24 mouse cellular contexts compared by ENCODE assay signal in the genomic region with DNA sequence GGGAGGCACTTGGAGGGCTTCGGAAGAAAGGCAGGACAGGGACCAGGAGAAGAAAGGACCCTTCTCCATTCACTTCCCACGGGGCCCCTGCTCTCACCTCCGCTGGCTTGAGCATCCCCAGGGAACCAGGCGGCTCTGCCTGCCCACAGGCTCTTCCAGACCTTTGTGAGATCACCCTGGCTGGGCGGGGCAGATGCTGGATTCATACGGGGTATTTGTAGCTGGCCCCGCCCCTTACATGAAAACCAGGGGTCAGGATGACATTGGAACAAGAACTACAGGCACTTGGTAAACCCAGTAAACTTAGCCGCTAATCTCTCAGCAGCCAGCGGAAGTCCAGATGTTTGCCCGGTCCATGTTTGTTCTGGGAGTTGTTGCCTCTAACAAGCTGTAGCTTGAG. TPM values are rescaled to one million over a fixed set of nuclear protein-coding genes. Genes with fewer than 3 reads are reported as not detected.
DNase-seq lines count a peak whose midpoint lies in the region; ATAC-seq lines count a peak whose summit lies in the region.
"Had no signal": no experiment of that assay in that cellular context is flagged by ENCODE, and none has a peak within 500 bp of the region (broad histone marks: within the 10 kb centered on the region; RNA-seq: fewer than 3 reads in every experiment).

A gene (minus strand): TSS at position 178 of the 400 bp plus-strand sequence.

- no peaks in the 10 kb centered on the region for H3K9me3 ChIP-seq in heart, embryonic 10.5 days
- H3K9me3 ChIP-seq in midbrain, embryonic 15.5 days, result no peaks in the 10 kb centered on the region
- H3K9me3 ChIP-seq: heart, embryonic 15.5 days; liver, embryonic 15.5 days had no signal

- no peak within 1 kb of the TSS for H3K4me3 ChIP-seq in heart, embryonic 10.5 days
- H3K4me3 ChIP-seq in midbrain, embryonic 15.5 days, result no peak within 1 kb of the TSS
- H3K4me3 ChIP-seq: heart, embryonic 15.5 days; liver, embryonic 15.5 days had no signal

- H3K27ac ChIP-seq in heart, embryonic 10.5 days, result peak within 1 kb of the TSS; percentile 56; the same call in 1 of the 2 replicates
- H3K27ac ChIP-seq in midbrain, embryonic 15.5 days, result peak within 1 kb of the TSS; percentile 32; the same call in 1 of the 2 replicates
- H3K27ac ChIP-seq: heart, embryonic 15.5 days; hindbrain, embryonic 14.5 days; liver, embryonic 15.5 days had no signal

- no peak within 1 kb of the TSS for H3K9ac ChIP-seq in midbrain, embryonic 15.5 days
- H3K9ac ChIP-seq: heart, embryonic 15.5 days; hindbrain, embryonic 14.5 days; liver, embryonic 15.5 days had no signal

- peaks cover 10% of the 10 kb centered on the region for H3K4me1 ChIP-seq in heart, embryonic 10.5 days
- H3K4me1 ChIP-seq in midbrain, embryonic 15.5 days, result peaks cover 6% of the 10 kb centered on the region; the same call in 1 of the 2 replicates
- H3K4me1 ChIP-seq: liver, embryonic 15.5 days had no signal

- H3K36me3 ChIP-seq in heart, embryonic 10.5 days, result peaks cover 2% of the 10 kb centered on the region
- peaks cover 6% of the 10 kb centered on the region for H3K36me3 ChIP-seq in midbrain, embryonic 15.5 days (replicated peaks)
- H3K36me3 ChIP-seq: liver, embryonic 15.5 days had no signal

- no peaks in the 10 kb centered on the region for H3K27me3 ChIP-seq in heart, embryonic 10.5 days (ENCODE audit: insufficient read depth, poor library complexity, severe bottlenecking)
- no peaks in the 10 kb centered on the region for H3K27me3 ChIP-seq in midbrain, embryonic 15.5 days (replicated peaks)
- H3K27me3 ChIP-seq: heart, embryonic 15.5 days; liver, embryonic 15.5 days had no signal

- no peak for DNase-seq in heart, embryonic 10.5 days (ENCODE audit: low spot score)
- DNase-seq in heart, postnatal 4 days, result no peak
- peak; percentile 10 for DNase-seq in ovary, adult 18-20 months (ENCODE audit: low spot score)
- DNase-seq in ovary, postnatal 14 days (ENCODE audit: low spot score), result no peak
- DNase-seq in MN1 (ENCODE audit: low spot score), result peak; percentile 71
- no peak for DNase-seq in left cerebral cortex, postnatal 25 days (ENCODE audit: low spot score in 2 of 2)
- no peak for DNase-seq in right cerebral cortex, postnatal 10 days (ENCODE audit: low spot score in 2 of 2)
- DNase-seq: adrenal gland, postnatal 14 days; cerebellum, adult 8-10 months; kidney, adult 18-20 months; kidney, postnatal 25 days; left cerebral cortex, postnatal 4 days; lung, postnatal 14 days; thymus, postnatal 4 days had no signal

- 51% methylated on average over 10 of the region's 10 CpGs for WGBS in heart, embryonic 10.5 days
- 42% methylated on average over 10 of the region's 10 CpGs for WGBS in midbrain, embryonic 15.5 days

- no peak within 1 kb of the TSS for H3K4me2 ChIP-seq in midbrain, embryonic 15.5 days
- H3K4me2 ChIP-seq: heart, embryonic 15.5 days; hindbrain, embryonic 14.5 days; liver, embryonic 15.5 days had no signal

- intact Hi-C loops in left cerebral cortex, postnatal 25 days (cut with DNase I), result no loop called here

- no peak for ATAC-seq in midbrain, embryonic 15.5 days (replicated peaks)

RNA-seq across cellular contexts. Expression of the gene that starts here (rescaled TPM):
- not detected in 2 replicates for polyA plus RNA-seq in heart, embryonic 10.5 days (2016; fragmentation: Nextera tagmentation; extraction: Ambion mirVana)
- total RNA-seq in heart, postnatal 4 days (2021), result under 1 TPM in 1 of 2 experiments, not detected in 1; 0.29 TPM
- polyA plus RNA-seq in midbrain, embryonic 15.5 days (2015; fragmentation: Nextera tagmentation; extraction: Ambion mirVana), result not detected in 2 replicates
- under 1 TPM; 0.34 to 0.39 TPM for total RNA-seq in left cerebral cortex, postnatal 25 days (2021)
- total RNA-seq: adrenal gland, postnatal 14 days; layer of hippocampus, postnatal 25 days; left cerebral cortex, postnatal 4 days; megakaryocyte-erythroid progenitor cell, adult 5-6 weeks; MEL had no signal
- polyA plus RNA-seq: C2C12; heart, embryonic 15.5 days; hindbrain, embryonic 14.5 days; liver, embryonic 15.5 days; small intestine, adult 2 months; stomach, embryonic 14.5 days had no signal

Comparison
In these comparisons a context has a peak if more than half of its experiments do, and no peak if none do; other contexts are left out.
1. DNase-seq: peak in ovary, adult 18-20 months (single experiment) and MN1 (single experiment); none in heart, embryonic 10.5 days (single experiment), heart, postnatal 4 days (single experiment), ovary, postnatal 14 days (single experiment), left cerebral cortex, postnatal 25 days (0 of 2) and right cerebral cortex, postnatal 10 days (0 of 2).